Mouse (Mus musculus): ENCODE measurements around the gene Lrrfip2.

- TF ChIP-seq CTCF (IDR thresholded peaks at IDR 0.05; ENCODE audit: low read depth) (no peak), EP300 (IDR thresholded peaks at IDR 0.05; ENCODE audit: low read depth) (no peak)
Observed at GRCm38 (mm10) chr9:111144711-111145110, 27.3 kb downstream of the Lrrfip2 start.
